Mouse (Mus musculus) erythroblast, embryonic 14.5 days (primary cell): ENCODE results near the gene Prcp. TPM values are rescaled to one million over a fixed set of nuclear protein-coding genes. Genes with fewer than 3 reads are reported as not detected.

ENCODE experiments used
- H3K27me3 ChIP-seq: 2 replicates; pipeline ENCODE4 v1.6.1; 2012; ENCODE audit warnings: inconsistent platforms; ENCODE audit not compliant: control insufficient read depth
- H3K36me3 ChIP-seq: 2 replicates; pipeline ENCODE4 v1.6.1; 2012; ENCODE audit warnings: mild to moderate bottlenecking, inconsistent platforms; ENCODE audit not compliant: control insufficient read depth
- H3K4me1 ChIP-seq: 2 replicates; pipeline ENCODE4 v1.6.1; 2012; ENCODE audit warnings: inconsistent platforms; ENCODE audit not compliant: control insufficient read depth
- H3K4me3 ChIP-seq: replicated peaks from 2 replicates; pipeline ENCODE3; 2012; ENCODE audit warnings: moderate library complexity, mild to moderate bottlenecking, inconsistent platforms
- H3K9me3 ChIP-seq: 2 replicates; pipeline ENCODE4 v1.6.1; 2012; ENCODE audit warnings: low read length, inconsistent platforms, mixed read lengths; ENCODE audit not compliant: control insufficient read depth
- GATA1 ChIP-seq: IDR thresholded peaks from 2 replicates; pipeline ENCODE4 v1.6.1; 2012; ENCODE audit warnings: low read length, inconsistent platforms, mixed read lengths
- TAL1 ChIP-seq: IDR thresholded peaks from 3 replicates; pipeline ENCODE4 v1.6.1; 2012; ENCODE audit warnings: low read length, inconsistent platforms, mixed read lengths
- polyA plus RNA-seq: library from polyadenylated mRNA; stranded (reverse); fragments of >175 nt; gene quantifications from 2 replicates; pipeline ENCODE4 v1.2.3, GENCODE M21; 2012

The Prcp gene
- polyA plus RNA-seq = 1.4 and 2.6 TPM in 2 replicates

GRCm38 (mm10) chr7:92874116-92874675 lies at the start of gene Prcp, which contains the start of gene Ddias:
Gene Prcp, plus strand, starts transcription at chr7:92874470.
Gene Ddias, minus strand, starts transcription at chr7:92874247.
- TF ChIP-seq TAL1 = no peak
- no peak for TF ChIP-seq GATA1
- Histone ChIP-seq H3K4me1 (peaks cover 61% of the 10 kb centered on the region), H3K36me3 (peaks cover 24% of the 10 kb centered on the region), H3K27me3 (no peaks in the 10 kb centered on the region), H3K9me3 (no peaks in the 10 kb centered on the region), H3K4me3 (peak within 1 kb of the TSS; percentile 86)

- H3K27me3 ChIP-seq = no peaks in the 10 kb centered on the region
- H3K4me1 ChIP-seq = no peaks in the 10 kb centered on the region
- H3K36me3 ChIP-seq = no peaks in the 10 kb centered on the region
- H3K9me3 ChIP-seq = no peaks in the 10 kb centered on the region
- TF ChIP-seq TAL1 = no peak
- no peak overlapping the region for H3K4me3 ChIP-seq
These were observed 48.0 kb upstream of the Prcp start for GRCm38 (mm10) chr7:92826248-92826647.

DNA sequence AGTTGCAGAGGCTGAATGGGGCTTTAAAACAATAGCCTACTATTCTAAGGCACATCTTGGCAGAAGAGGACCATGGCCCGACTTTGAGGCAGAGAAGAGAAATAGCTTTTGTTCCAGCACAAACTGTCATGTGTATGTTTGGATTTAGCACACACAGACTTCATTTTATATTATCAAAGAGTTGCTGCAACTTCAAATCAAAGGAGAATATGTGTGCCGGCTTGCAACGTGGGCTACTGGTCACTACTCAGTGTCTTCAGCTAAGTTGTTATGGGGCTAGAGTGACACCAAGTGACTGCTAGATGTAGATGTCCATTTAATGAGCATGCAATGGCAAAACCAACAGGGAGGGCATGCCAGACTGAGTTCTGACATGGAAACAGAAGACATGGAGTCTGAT lies 46.3 kb upstream of the Prcp start:
- no peaks in the 10 kb centered on the region for H3K9me3 ChIP-seq
- H3K4me3 ChIP-seq = no peak overlapping the region
- TF ChIP-seq TAL1 (no peak), GATA1 (no peak)
- H3K27me3 ChIP-seq = no peaks in the 10 kb centered on the region
- H3K4me1 ChIP-seq = no peaks in the 10 kb centered on the region
- H3K36me3 ChIP-seq = no peaks in the 10 kb centered on the region

DNA sequence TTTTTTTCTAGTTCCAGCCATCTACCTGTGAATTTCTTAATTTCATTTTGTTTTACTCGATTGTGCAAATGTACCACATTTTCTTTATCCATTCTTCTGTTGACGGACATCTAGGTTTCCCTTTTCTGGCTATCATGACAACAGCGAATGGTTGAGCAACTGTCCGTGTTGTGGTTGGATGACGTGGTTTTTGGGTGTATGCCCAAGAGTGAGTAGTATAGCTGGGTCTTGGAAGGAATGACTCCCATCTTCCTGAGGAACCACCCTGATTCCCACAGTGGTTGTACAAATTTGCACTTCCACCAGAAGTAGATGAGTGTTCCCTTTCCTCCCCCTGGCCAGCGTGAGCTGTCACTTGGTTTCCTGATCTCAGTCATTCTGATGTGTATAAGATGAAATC lies 41.9 kb upstream of the Prcp start:
- no peaks in the 10 kb centered on the region for H3K4me1 ChIP-seq
- no peak overlapping the region for H3K4me3 ChIP-seq
- H3K36me3 ChIP-seq = peaks cover 4% of the 10 kb centered on the region
- no peaks in the 10 kb centered on the region for H3K27me3 ChIP-seq
- TF ChIP-seq GATA1 (no peak), TAL1 (no peak)
- H3K9me3 ChIP-seq = no peaks in the 10 kb centered on the region

DNA sequence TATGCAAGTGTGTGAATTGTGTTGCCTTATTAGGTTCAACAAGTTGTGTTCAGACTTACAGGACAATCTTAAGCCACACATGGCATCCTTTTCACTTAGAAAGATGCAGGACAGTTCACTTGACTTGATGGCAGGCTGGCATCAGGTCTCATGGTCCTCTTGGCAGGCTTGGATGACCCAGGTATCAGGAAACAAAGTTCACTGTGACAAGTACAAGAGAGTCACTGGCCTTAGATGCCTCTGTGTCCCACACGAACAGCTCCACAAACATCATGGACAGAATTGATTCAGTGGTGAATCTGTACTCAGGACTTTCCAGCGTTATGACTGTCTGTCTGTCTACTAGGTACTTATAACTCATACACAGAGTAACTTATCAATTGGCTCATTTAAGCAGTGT lies 39.9 kb upstream of the Prcp start:
- no peaks in the 10 kb centered on the region for H3K4me1 ChIP-seq
- no peak overlapping the region for H3K4me3 ChIP-seq
- H3K9me3 ChIP-seq = no peaks in the 10 kb centered on the region
- no peaks in the 10 kb centered on the region for H3K27me3 ChIP-seq
- peaks cover 4% of the 10 kb centered on the region for H3K36me3 ChIP-seq
- TF ChIP-seq GATA1 (no peak), TAL1 (no peak)

DNA sequence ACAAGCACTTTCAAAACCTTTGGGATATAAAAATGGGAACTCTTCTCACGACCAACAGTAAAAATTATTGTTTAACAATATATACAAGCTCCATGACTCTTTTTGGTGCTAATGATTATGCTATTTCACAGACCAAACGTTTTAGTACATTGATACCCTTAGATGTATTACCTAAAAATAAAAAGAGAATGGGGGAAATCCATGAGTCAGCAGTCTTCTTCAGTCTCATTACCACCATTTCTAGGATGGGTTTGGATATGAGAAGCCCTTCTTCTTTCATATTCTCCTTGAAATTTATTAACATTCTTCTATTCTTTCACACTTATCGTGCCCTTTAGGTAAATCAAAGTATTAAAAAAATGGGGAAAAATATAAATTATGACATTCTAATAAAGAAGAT lies 37.8 kb upstream of the Prcp start:
- Histone ChIP-seq H3K4me1 (no peaks in the 10 kb centered on the region), H3K27me3 (no peaks in the 10 kb centered on the region), H3K4me3 (no peak overlapping the region), H3K36me3 (peaks cover 4% of the 10 kb centered on the region), H3K9me3 (no peaks in the 10 kb centered on the region)
- TF ChIP-seq GATA1 = no peak
- TF ChIP-seq TAL1 = no peak

DNA sequence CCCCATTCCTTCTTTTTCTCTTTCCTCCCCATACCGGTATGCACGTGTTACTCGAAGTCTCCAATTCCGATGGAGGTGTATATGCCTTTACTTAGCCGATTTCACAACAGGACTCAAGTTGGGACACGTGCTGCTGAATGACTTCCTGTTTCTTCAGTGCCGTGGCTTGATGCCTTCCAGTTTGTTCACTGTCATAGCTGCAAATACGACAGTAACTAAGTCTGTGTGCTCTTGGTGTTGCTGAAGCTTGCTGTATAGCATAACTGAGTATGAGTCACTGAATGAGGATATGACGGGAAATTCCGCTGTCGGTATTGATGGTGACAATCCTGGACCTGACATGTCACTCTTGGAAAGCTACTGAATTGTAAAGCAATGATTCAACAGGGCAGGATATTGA lies 37.0 kb upstream of the Prcp start:
- H3K9me3 ChIP-seq = no peaks in the 10 kb centered on the region
- no peaks in the 10 kb centered on the region for H3K27me3 ChIP-seq
- H3K4me3 ChIP-seq = no peak overlapping the region
- H3K4me1 ChIP-seq = no peaks in the 10 kb centered on the region
- no peak for TF ChIP-seq GATA1
- no peak for TF ChIP-seq TAL1
- H3K36me3 ChIP-seq = peaks cover 4% of the 10 kb centered on the region

- Histone ChIP-seq H3K9me3 (no peaks in the 10 kb centered on the region), H3K4me1 (no peaks in the 10 kb centered on the region), H3K4me3 (no peak overlapping the region), H3K27me3 (no peaks in the 10 kb centered on the region), H3K36me3 (peaks cover 4% of the 10 kb centered on the region)
- TF ChIP-seq GATA1 (no peak), TAL1 (no peak)
These were observed 36.4 kb upstream of the Prcp start for GRCm38 (mm10) chr7:92837907-92838306.

- Histone ChIP-seq H3K4me1 (no peaks in the 10 kb centered on the region), H3K36me3 (no peaks in the 10 kb centered on the region), H3K9me3 (no peaks in the 10 kb centered on the region), H3K4me3 (no peak overlapping the region), H3K27me3 (no peaks in the 10 kb centered on the region)
- no peak for TF ChIP-seq GATA1
- TF ChIP-seq TAL1 = no peak
These were observed 32.0 kb upstream of the Prcp start for GRCm38 (mm10) chr7:92842254-92842653.

DNA sequence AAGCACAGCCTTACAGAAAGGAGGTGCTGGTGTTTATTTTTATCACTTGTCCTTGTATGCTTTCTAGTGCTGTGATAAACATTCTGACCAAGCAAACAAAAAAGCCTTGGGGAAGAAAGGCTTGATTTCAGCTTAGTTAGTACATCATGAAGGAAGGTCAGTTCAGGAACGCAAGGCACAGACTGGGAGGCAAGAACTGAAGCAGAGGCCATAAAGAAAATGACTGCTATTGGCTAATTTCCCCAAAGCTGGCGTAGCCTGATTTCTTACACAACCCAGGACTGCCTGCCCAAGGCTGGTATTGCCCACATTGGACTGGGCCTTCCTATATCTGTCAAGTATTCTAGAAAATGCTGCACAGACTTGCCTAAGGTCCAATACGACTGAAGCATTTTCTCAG lies 26.0 kb upstream of the Prcp start:
- H3K4me1 ChIP-seq = no peaks in the 10 kb centered on the region
- H3K9me3 ChIP-seq = no peaks in the 10 kb centered on the region
- no peaks in the 10 kb centered on the region for H3K36me3 ChIP-seq
- no peak overlapping the region for H3K4me3 ChIP-seq
- TF ChIP-seq GATA1 = no peak
- no peak for TF ChIP-seq TAL1
- H3K27me3 ChIP-seq = no peaks in the 10 kb centered on the region
